Mouse (Mus musculus): ENCODE results near the gene Unc13d.
"Not testable (repeated sequence)": the region's sequence is repeated elsewhere in the genome, so short reads cannot be mapped to it uniquely, and the experiment has no call there.

Gene Unc13d

DNA sequence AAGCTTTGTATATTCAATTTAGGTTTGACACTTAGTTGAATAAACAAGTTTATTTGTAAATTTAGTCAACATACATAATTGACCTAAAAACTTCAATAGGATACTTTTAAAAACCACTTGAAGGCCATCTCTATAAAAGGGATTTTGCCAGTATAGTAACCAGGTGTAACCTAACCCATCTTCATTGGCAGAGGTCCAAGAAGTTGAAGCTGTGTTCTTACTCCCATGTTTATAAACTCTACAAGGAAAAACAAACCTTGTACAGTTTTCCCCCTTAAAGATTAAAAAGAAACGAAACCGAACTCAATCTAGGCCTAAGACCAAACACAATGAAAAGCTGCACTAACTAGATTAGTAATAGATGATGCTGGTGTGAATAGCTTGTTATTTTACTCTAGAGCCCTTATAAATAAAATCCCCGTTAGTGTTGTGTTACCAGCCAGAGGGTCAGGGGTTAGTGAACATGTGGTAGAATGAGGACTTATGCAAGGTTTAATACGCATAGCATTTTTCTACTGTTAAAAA lies 55.4 kb downstream of the Unc13d start:
- no peak for DNase-seq (ENCODE audit: low read depth, low spot score)

DNA sequence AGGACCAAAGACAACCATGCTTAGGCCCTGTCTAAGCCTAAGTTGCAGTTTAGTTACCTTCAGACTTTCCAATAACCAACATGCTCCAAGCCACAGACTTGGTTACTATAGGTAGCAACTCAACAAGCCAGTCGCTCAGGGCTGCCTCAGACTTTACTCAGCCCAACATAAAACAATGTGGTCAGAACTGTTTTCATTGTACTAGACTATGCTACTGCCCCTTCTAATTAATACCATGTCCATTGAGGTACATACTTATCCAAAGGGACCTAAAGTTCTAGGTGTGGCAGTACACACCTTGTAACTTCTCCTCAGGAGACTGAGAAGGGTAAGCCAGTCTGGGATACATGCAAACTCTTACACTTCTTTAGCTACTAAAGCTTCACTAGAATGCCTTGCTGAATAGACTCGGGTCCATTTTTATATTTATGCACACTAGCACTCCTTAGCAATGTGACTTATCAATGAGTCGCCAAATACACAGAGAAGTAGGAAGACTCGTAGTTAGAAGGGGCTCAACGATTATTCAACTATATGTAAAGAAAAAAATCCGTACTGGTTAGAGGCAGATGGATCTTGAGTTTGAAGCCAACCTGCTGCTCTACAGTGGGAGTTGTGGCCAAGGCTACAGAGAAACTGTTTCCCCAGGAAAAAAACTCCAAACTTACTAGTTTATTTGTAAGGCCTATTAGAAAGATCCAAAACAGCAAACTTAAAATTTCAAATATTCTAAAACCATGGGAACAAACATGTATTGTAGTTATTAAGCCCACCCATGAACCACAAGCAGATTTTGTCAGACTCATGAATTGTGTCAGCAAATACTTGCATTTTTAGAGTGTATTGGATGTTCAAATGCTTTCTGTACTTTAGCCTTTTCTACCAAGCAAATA lies 56.2 kb downstream of the Unc13d start:
- peak; percentile 37 for DNase-seq (ENCODE audit: low read depth, low spot score)

DNA sequence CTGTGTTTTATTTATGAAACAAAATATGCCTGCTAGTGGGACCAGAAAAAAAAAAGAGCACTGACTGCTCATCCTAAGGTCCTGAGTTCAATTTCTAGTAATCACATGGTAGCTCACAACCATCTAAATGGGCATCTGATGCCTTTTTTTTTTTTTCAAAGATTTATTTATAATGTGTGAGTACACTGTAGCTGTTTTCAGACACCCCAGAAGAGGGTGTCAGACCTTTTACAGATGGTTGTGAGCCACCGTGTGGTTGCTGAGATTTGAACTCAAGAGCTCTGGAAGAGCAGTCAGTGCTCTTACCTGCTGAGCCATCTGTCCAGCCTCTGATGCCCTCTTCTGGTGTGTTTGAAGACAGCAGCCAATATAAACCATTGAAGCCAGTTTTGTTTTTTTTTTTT lies 57.2 kb downstream of the Unc13d start:
- peak; percentile 65 for DNase-seq (ENCODE audit: low read depth, low spot score)

DNA sequence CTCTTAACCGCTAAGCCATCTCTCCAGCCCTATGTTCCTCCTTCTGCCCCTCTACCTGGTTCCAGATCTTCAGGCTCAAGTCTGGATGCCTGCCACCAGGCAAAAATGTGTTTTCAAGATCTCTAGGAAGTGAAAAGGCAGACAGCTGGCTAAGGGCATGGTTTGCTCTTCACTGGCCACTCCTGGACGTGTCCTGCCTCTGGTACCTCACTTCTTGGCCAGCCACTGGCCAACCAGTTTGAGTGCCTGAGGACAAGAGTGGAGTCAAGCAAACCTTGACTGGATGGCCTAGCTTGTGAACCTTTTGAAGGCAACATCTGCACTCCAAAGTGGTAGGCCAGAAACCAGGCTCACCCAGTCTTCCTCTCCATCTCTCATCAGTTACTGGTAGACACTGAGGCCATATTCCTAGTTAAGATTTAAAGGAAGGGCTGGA lies 57.8 kb downstream of the Unc13d start:
- DNase-seq (ENCODE audit: low read depth, low spot score), result peak; percentile 38

DNA sequence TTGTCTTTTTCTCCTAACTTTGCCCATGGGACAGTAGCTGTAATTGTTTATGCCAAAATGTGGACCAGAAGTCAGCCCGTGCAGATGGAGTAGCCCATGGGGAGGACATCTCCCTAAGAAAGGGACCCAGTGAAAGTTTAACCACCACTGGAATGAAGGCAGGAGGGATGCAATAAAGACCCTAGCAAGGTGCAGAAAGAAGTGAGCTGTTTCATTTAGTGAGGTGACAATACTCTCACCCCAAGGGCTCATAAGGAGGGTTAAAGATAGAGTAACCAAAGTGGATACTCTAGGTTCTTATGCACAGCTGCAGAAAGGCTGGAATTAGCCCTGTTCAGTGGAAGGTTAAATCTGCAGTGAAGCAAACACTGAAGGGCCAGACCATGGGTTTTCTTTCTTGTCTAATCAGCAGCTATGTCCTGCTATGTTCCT lies 58.4 kb downstream of the Unc13d start:
- no peak for DNase-seq (ENCODE audit: low read depth, low spot score)

DNA sequence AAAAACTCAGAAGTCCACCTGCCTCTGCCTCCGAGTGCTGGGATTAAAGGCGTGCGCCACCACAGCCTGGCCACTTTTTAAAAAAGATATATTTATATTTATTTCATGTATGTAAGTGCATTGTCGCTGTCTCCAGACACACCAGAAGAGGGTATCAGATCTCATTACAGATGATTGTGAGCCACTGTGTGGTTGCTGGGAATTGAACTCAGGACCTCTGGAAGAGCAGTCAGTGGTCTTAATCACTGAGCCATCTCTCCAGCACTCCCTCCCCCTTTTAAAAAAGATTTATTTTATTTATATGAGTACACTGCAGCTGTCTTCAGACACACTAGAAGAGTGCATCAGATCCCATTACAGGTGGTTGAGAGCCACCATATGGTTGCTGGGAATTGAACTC lies 58.9 kb downstream of the Unc13d start:
- DNase-seq (ENCODE audit: low read depth, low spot score), result not testable (repeated sequence)

DNA sequence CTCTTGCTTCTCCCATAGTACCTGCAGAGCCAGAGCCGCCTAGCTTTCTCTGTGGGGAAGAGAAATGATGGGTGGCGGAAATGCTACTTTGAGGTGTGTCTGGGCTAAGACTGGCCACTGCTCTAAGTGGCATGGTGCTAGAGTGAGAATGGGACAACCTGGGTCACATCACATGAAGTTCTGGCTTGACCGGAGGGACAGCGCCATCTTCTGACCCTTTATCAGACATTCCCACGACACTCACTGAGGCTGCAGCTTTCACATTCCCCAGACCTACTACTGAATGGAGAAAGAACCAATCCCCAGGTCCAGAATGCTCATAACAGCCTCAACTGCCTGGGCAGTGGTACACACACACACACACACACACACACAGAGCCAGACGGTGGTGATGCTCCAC lies 59.7 kb downstream of the Unc13d start:
- peak; percentile 92 for DNase-seq (ENCODE audit: low read depth, low spot score)

DNA sequence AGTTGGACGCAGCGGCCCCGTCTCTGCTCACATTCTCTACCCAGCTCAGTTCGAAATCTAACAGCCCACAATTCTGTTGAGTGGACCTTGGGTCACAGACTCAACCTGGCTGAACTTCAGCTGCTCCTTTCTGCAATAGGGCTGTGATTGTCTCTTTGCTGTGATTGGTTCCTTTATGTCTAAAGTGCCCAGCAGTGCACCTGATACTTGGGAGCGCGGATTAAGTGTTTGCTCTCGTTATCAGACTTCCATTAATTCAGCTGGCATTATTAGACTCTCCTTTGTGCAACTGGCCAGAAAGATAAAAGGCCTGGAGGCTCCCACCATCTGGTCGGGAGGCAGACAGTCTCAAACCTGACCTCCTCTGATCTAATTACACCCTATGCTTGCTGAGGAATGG lies 62.9 kb downstream of the Unc13d start:
- no peak for DNase-seq (ENCODE audit: low read depth, low spot score)

DNA sequence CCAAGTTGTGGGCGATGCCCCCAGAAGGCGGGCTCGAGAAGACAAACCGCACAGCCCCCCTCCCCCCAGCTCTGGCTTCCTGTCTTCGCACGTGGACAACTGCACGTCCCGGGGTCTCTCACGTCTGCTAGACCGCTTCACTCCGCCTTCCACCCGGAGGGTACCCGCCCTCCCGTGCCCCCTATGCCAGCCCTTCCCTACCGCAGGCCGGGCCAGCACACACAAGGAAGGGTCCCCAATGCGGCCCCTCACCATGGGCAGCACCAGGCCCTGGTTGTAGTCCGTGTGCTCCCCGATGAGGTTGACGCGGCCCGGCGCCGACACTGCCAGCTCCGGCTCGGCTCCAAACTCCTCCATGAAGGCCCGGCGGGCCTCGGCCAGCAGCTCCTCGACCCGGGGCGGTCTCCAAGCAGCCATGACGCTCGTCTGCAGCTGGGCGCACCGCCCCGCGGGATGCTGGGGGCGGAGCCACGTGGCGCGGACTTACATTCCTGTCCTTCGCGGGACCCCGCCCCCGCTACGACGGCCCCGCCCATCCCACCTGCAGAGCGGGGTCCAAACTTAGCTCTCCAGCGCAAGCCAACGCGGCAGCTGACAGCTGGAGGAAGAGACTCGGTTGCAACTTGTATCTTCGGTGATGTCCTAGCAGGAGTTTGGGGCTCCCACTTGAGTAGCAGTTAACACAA lies 65.4 kb downstream of the Unc13d start, which contains the start of gene Galk1:
Gene Galk1 (minus strand): TSS at position 458 of the 686 bp plus-strand sequence.
- DNase-seq (ENCODE audit: low read depth, low spot score), result peak; percentile 96

Data from ES-CJ7 (cell line).